Mouse (Mus musculus): ENCODE measurements around the gene Rps19bp1.

The Rps19bp1 gene

GRCm38 (mm10) chr15:80263610-80264575 is at the start of gene Rps19bp1:
TSS of gene Rps19bp1 (minus strand) at chr15:80264315.
- DNase-seq (ENCODE audit: low read depth, low spot score): peak; percentile 86

DNA sequence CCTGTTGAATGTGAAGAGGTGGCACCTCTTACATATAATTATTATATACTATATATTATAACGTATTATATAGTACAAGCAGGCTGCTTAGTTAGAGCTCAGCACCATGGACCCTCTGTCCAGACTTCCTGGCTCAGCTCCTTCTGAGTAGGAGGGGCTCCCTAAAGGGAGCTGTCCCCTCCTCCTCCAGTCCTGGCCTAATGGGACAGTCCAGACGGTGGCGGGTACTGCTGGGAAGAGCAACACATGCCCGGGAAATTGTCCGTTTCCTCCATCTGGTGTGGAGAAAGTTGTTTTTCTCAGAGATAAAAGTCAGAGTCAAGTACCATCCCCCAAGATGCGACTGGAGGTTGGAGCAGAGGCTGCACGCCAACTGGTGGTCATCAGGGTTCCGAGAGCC is 42.0 kb upstream of the Rps19bp1 start:
- no peak for DNase-seq (ENCODE audit: low read depth, low spot score)

- no peak for DNase-seq (ENCODE audit: low read depth, low spot score)
Measured at GRCm38 (mm10) chr15:80304188-80304587, 40.1 kb upstream of the Rps19bp1 start.

GRCm38 (mm10) chr15:80303779-80304178 is 39.7 kb upstream of the Rps19bp1 start:
- no peak for DNase-seq (ENCODE audit: low read depth, low spot score)

GRCm38 (mm10) chr15:80297146-80297545 is 33.0 kb upstream of the Rps19bp1 start:
- DNase-seq (ENCODE audit: low read depth, low spot score): no peak

- peak; percentile 46 for DNase-seq (ENCODE audit: low read depth, low spot score)
Measured at GRCm38 (mm10) chr15:80289436-80289835, 25.3 kb upstream of the Rps19bp1 start.

- no peak for DNase-seq (ENCODE audit: low read depth, low spot score)
Measured at GRCm38 (mm10) chr15:80288036-80288435, 23.9 kb upstream of the Rps19bp1 start.

- DNase-seq (ENCODE audit: low read depth, low spot score): no peak
Measured at GRCm38 (mm10) chr15:80286851-80287415, 22.8 kb upstream of the Rps19bp1 start, which contains the start of gene Cacna1i. TSS of gene Cacna1i (plus strand) at chr15:80287238.

DNA sequence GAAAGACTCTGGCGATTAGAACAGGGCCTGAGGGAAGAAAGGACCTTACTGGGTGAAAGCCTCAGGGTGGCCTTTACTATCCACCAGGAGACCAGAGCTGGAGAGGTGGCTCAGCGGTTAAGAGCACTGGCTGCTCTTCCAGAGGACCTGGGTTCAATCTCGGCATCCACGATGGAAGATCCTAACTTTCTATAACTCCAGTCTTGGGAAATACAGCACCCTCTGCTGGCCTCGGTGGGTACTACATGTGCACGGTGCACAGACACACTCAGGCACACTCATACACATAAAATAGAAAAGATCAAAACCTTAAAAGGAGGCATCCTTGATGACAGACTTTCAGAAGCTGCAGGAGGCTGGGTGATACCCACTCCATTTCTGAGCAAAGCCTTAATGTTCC is 16.5 kb upstream of the Rps19bp1 start:
- no peak for DNase-seq (ENCODE audit: low read depth, low spot score)

DNA sequence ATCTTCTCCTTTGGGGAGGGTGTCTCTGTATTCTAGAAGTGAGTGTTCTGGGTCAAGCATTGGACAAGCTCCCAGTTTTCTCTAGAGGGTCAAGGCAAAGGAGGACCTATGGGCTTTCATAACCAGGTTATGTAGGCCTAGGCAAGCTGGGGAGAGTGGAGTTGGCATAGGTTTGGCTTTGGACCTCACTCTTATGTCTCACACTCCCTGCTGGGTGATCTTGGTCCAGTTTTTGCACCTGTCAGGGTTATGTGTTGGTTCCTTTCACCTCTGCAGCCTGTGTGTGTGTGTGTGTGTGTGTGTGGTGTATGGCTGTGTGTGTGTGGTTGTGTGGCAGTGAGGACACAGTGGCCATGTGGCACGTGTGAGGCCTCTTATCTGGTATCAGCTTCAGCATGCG is 14.9 kb upstream of the Rps19bp1 start:
- no peak for DNase-seq (ENCODE audit: low read depth, low spot score)

GRCm38 (mm10) chr15:80278121-80278759 is 14.1 kb upstream of the Rps19bp1 start:
- no peak for DNase-seq (ENCODE audit: low read depth, low spot score)

DNA sequence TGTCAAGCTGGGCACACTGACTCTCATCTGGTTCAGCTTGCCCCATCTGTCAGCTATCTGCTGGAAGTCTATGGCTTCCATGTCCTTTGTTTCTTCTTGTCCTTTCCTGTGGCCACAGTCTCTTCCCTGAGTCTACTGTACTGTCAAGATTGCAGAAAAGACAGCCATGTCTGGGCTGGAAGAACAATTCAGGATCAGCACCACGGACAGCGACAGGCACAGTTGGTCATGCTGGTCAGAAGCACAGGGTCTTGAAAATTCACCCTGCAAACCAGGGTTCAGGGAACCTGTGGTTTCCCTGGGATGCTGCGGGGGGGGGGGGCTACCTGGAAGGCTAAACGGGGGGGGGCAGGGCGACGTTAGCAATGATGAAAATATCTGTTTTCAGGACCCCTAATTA is 13.5 kb upstream of the Rps19bp1 start:
- no peak for DNase-seq (ENCODE audit: low read depth, low spot score)

DNA sequence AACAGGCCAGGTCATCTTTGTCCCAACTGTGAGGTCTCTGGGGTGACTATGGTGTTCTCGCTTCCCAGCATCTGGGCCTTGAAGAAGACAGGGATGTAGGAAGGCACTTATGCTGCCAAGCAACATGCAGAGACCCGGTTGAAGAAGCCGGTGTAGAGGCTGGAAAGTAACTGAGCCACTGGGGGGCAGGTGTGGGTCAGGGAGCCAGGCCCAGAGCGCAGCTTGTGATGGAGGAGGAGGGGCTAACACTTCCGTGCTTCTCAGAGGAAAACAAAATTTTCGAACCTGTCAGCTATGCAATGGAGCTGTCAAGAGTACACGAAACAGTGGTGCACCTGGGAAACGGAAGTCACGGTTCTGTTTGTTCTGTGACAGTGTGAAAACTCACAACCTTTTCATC is 13.0 kb upstream of the Rps19bp1 start:
- DNase-seq (ENCODE audit: low read depth, low spot score): no peak

GRCm38 (mm10) chr15:80271858-80272396 is 7.8 kb upstream of the Rps19bp1 start:
- DNase-seq (ENCODE audit: low read depth, low spot score): no peak

DNA sequence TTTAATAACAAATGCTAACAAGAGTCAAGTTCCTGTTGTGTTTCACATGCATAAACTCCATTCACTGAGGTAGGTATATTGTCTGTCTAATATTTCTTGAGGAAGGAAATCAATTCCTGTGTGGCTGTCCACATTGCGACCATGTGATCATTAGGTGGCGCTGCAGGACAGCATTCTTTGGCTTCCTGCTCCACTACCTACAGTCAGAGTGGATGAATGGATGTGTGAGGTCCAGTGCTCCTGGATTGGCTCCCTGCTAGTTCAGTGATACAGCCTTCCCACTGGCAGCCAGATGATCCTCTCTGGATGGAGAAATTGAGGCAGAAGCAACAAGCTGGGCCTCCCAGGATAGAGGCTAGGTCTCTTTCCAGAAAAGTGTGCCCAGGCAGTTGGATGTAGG is 2.2 kb upstream of the Rps19bp1 start:
- no peak for DNase-seq (ENCODE audit: low read depth, low spot score)

- no peak for DNase-seq (ENCODE audit: low read depth, low spot score)
Measured at GRCm38 (mm10) chr15:80261100-80261499, 3.0 kb downstream of the Rps19bp1 start.

- peak; percentile 73 for DNase-seq (ENCODE audit: low read depth, low spot score)
Measured at GRCm38 (mm10) chr15:80260677-80261076, 3.4 kb downstream of the Rps19bp1 start.

- no peak for DNase-seq (ENCODE audit: low read depth, low spot score)
Measured at GRCm38 (mm10) chr15:80259406-80260045, 4.6 kb downstream of the Rps19bp1 start.

- peak; percentile 73 for DNase-seq (ENCODE audit: low read depth, low spot score)
Measured at GRCm38 (mm10) chr15:80258240-80259170, 5.6 kb downstream of the Rps19bp1 start.

GRCm38 (mm10) chr15:80257602-80258239 is 6.4 kb downstream of the Rps19bp1 start:
- DNase-seq (ENCODE audit: low read depth, low spot score): no peak

Data from c-Kit-negative CD71-positive TER-119-positive erythroid progenitor cells, embryonic 14.5 days (primary cell).